Mouse (Mus musculus): ENCODE measurements around the gene Galnt17.

DNA sequence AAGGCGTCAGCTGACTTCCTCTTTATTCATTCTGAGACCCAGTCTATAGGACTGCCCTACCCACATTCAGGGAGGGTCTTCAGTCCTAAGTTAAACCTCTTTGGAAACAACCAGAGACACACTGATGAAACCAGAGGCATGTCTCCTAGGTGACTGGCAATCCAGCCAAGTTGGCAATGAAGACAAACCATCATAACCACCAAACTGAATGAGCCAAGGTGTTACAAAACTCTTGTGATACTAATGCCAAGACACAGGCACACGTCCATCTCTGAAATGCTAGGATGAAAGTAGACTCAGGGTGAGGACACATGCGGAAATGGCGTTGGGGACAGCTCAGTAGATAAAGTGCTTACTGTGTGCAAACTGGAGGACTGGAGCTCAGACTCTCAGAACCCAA is 211.5 kb downstream of the Galnt17 start:
- TF ChIP-seq CTCF (IDR thresholded peaks at IDR 0.05; ENCODE audit: low read depth) (no peak), EP300 (optimal IDR thresholded peaks at IDR 0.05) (no peak)

Data from stomach, postnatal 0 days (tissue).